8 mouse cellular contexts compared by ENCODE assay signal in the genomic region with DNA sequence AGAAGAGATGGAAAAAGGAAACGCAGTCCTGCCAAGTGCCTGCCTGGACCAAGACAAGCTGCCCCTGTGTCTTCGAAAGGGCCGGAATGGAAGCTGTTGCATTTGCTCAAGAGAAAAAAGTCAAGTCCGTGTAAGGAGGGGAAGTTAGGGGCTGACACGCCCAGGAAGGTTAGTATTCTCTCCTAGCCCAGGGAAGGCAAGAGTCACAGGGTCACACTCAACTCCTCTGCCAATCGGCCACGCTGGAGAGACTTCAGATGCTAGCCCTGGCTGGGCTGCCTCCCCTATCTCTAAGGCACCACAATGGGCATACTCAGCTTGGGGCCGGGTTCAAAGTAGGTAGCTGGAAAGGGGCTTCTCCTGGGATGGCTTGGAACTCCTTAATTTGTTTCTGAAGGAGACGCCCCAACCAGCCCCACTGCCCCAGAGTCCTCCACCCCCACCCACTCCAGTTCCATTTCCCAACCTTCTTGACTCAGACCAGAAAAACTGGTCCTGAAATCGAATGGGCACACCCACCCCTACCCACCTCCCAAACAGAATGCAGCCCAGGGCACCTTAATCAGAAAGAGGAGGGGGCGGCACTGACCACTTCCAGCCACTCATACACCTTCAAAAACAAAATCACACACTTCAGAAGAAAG. TPM values are rescaled to one million over a fixed set of nuclear protein-coding genes. Genes with fewer than 3 reads are reported as not detected.
DNase-seq lines count a peak whose midpoint lies in the region; ATAC-seq lines count a peak whose summit lies in the region.

No protein-coding gene starts in this region.

- H3K4me3 ChIP-seq in heart, embryonic 12.5 days = no peak overlapping the region
- peak overlapping the region; percentile 93 for H3K4me3 ChIP-seq in forebrain, embryonic 15.5 days
- H3K4me3 ChIP-seq in liver, embryonic 12.5 days = peak overlapping the region; percentile 84; the same call in 1 of the 2 replicates
- peak overlapping the region; percentile 82; the same call in 1 of the 2 replicates for H3K4me3 ChIP-seq in midbrain, embryonic 16.5 days (ENCODE audit: low read depth, low read length)

- peak overlapping the region; percentile 32 for H3K4me2 ChIP-seq in heart, embryonic 12.5 days
- H3K4me2 ChIP-seq in forebrain, embryonic 15.5 days (replicated peaks) = peak overlapping the region; percentile 64
- peak overlapping the region; percentile 86 for H3K4me2 ChIP-seq in liver, embryonic 12.5 days
- H3K4me2 ChIP-seq in midbrain, embryonic 16.5 days (ENCODE audit: low read length) = peak overlapping the region; percentile 88

- intact Hi-C loops in heart, postnatal 10 days (cut with DNase I) = no loop called here

- H3K9ac ChIP-seq in heart, embryonic 12.5 days = no peak overlapping the region
- H3K9ac ChIP-seq in forebrain, embryonic 15.5 days (replicated peaks) = 0 out of 2 replicates have a peak overlapping the region, but pooled peaks have one; percentile 91
- peak overlapping the region; percentile 30 for H3K9ac ChIP-seq in liver, embryonic 12.5 days
- peak overlapping the region; percentile 85; the same call in 1 of the 2 replicates for H3K9ac ChIP-seq in midbrain, embryonic 16.5 days (ENCODE audit: low read depth, low read length)

- H3K9me3 ChIP-seq in heart, embryonic 12.5 days (replicated peaks) = no peaks in the 10 kb centered on the region
- no peaks in the 10 kb centered on the region for H3K9me3 ChIP-seq in forebrain, embryonic 15.5 days
- no peaks in the 10 kb centered on the region for H3K9me3 ChIP-seq in liver, embryonic 12.5 days (replicated peaks)
- no peaks in the 10 kb centered on the region for H3K9me3 ChIP-seq in midbrain, embryonic 16.5 days (replicated peaks; ENCODE audit: control insufficient read depth, low read length, poor library complexity, severe bottlenecking)

- no peak for ATAC-seq in heart, embryonic 12.5 days (ENCODE audit: insufficient number of reproducible peaks, low FRiP score)
- no peak for ATAC-seq in forebrain, embryonic 15.5 days (replicated peaks)
- no peak for ATAC-seq in liver, embryonic 12.5 days
- ATAC-seq in midbrain, embryonic 16.5 days = no peak

- no peaks in the 10 kb centered on the region for H3K27me3 ChIP-seq in heart, embryonic 12.5 days (replicated peaks)
- no peaks in the 10 kb centered on the region for H3K27me3 ChIP-seq in forebrain, embryonic 15.5 days
- no peaks in the 10 kb centered on the region for H3K27me3 ChIP-seq in liver, embryonic 12.5 days (replicated peaks)
- H3K27me3 ChIP-seq in midbrain, embryonic 16.5 days (ENCODE audit: control insufficient read depth, insufficient read depth, low read depth, low read length) = no peaks in the 10 kb centered on the region

- WGBS in heart, embryonic 12.5 days = 60% methylated on average over 11 of the region's 11 CpGs
- WGBS in forebrain, embryonic 15.5 days = 56% methylated on average over 11 of the region's 11 CpGs
- 48% methylated on average over 11 of the region's 11 CpGs for WGBS in liver, embryonic 12.5 days (ENCODE audit: insufficient replicate concordance)
- 54% methylated on average over 11 of the region's 11 CpGs for WGBS in midbrain, embryonic 16.5 days

- no peak for DNase-seq in heart, postnatal 10 days
- DNase-seq in frontal cortex, postnatal 25 days (ENCODE audit: low spot score in 2 of 2) = no peak
- no peak for DNase-seq in cerebellum, postnatal 36 days
- DNase-seq in frontal cortex, adult 2 months (ENCODE audit: extremely low spot score in 1 of 2, low spot score in 1 of 2) = no peak

- no peak overlapping the region for H3K27ac ChIP-seq in heart, embryonic 12.5 days (ENCODE audit: poor library complexity, severe bottlenecking)
- H3K27ac ChIP-seq in forebrain, embryonic 15.5 days (replicated peaks) = no peak overlapping the region
- peak overlapping the region; percentile 13; the same call in 1 of the 2 replicates for H3K27ac ChIP-seq in liver, embryonic 12.5 days
- no peak overlapping the region for H3K27ac ChIP-seq in midbrain, embryonic 16.5 days (ENCODE audit: low read length)

- H3K4me1 ChIP-seq in heart, embryonic 12.5 days (replicated peaks) = peaks cover 33% of the 10 kb centered on the region
- H3K4me1 ChIP-seq in forebrain, embryonic 15.5 days = peaks cover 38% of the 10 kb centered on the region
- peaks cover 43% of the 10 kb centered on the region for H3K4me1 ChIP-seq in liver, embryonic 12.5 days
- peaks cover 31% of the 10 kb centered on the region for H3K4me1 ChIP-seq in midbrain, embryonic 16.5 days (ENCODE audit: control insufficient read depth, insufficient read depth, low read length)

- H3K36me3 ChIP-seq in heart, embryonic 12.5 days = peaks cover 44% of the 10 kb centered on the region
- H3K36me3 ChIP-seq in forebrain, embryonic 15.5 days = peaks cover 38% of the 10 kb centered on the region
- peaks cover 55% of the 10 kb centered on the region for H3K36me3 ChIP-seq in liver, embryonic 12.5 days
- peaks cover 20% of the 10 kb centered on the region for H3K36me3 ChIP-seq in midbrain, embryonic 16.5 days (ENCODE audit: control insufficient read depth, insufficient read depth, low read length)

RNA-seq across cellular contexts. Expression of gene Acly, which starts 2.7 kb away (rescaled TPM):
- polyA plus RNA-seq in heart, embryonic 12.5 days (2016; fragmentation: Nextera tagmentation; extraction: Ambion mirVana) = 93.7 and 99.0 TPM in 2 replicates
- 10 to 100 TPM; 47.8 to 51.1 TPM for total RNA-seq in heart, postnatal 10 days (2021)
- polyA plus RNA-seq in forebrain, embryonic 15.5 days (2015; fragmentation: Nextera tagmentation; extraction: Ambion mirVana) = 230 and 237 TPM in 2 replicates
- 135 and 136 TPM in 2 replicates for polyA plus RNA-seq in liver, embryonic 12.5 days (2016; fragmentation: Nextera tagmentation; extraction: Ambion mirVana)
- polyA plus RNA-seq in midbrain, embryonic 16.5 days (2015; fragmentation: Nextera tagmentation; extraction: Ambion mirVana) = 218 and 229 TPM in 2 replicates
- 108 and 113 TPM in 2 replicates for polyA plus RNA-seq in frontal cortex, adult 2 months (2012; rRNA removed)

RNA-seq across cellular contexts. Expression of gene Ttc25, which starts 20.3 kb away (rescaled TPM):
- 0.30 and 0.77 TPM in 2 replicates for polyA plus RNA-seq in heart, embryonic 12.5 days (2016; fragmentation: Nextera tagmentation; extraction: Ambion mirVana)
- under 1 TPM; 0.17 to 0.38 TPM for total RNA-seq in heart, postnatal 10 days (2021)
- polyA plus RNA-seq in forebrain, embryonic 15.5 days (2015; fragmentation: Nextera tagmentation; extraction: Ambion mirVana) = 1.1 and 2.1 TPM in 2 replicates
- polyA plus RNA-seq in liver, embryonic 12.5 days (2016; fragmentation: Nextera tagmentation; extraction: Ambion mirVana) = 0.10 and 0.14 TPM in 2 replicates
- polyA plus RNA-seq in midbrain, embryonic 16.5 days (2015; fragmentation: Nextera tagmentation; extraction: Ambion mirVana) = 2.9 and 3.5 TPM in 2 replicates
- polyA plus RNA-seq in frontal cortex, adult 2 months (2012; rRNA removed) = 1.5 and 2.0 TPM in 2 replicates

RNA-seq across cellular contexts. Expression of gene Cnp, which starts 49.6 kb away (rescaled TPM):
- 21.6 and 22.1 TPM in 2 replicates for polyA plus RNA-seq in heart, embryonic 12.5 days (2016; fragmentation: Nextera tagmentation; extraction: Ambion mirVana)
- total RNA-seq in heart, postnatal 10 days (2021) = 1 to 10 TPM; 6.1 to 7.1 TPM
- 23.4 and 26.9 TPM in 2 replicates for polyA plus RNA-seq in forebrain, embryonic 15.5 days (2015; fragmentation: Nextera tagmentation; extraction: Ambion mirVana)
- polyA plus RNA-seq in liver, embryonic 12.5 days (2016; fragmentation: Nextera tagmentation; extraction: Ambion mirVana) = 12.9 and 15.1 TPM in 2 replicates
- 46.5 and 57.8 TPM in 2 replicates for polyA plus RNA-seq in midbrain, embryonic 16.5 days (2015; fragmentation: Nextera tagmentation; extraction: Ambion mirVana)
- 227 and 230 TPM in 2 replicates for polyA plus RNA-seq in frontal cortex, adult 2 months (2012; rRNA removed)

RNA-seq across cellular contexts. Expression of gene Klhl11, which starts 52.6 kb away (rescaled TPM):
- polyA plus RNA-seq in heart, embryonic 12.5 days (2016; fragmentation: Nextera tagmentation; extraction: Ambion mirVana) = 9.5 and 9.8 TPM in 2 replicates
- 10 to 100 TPM; 12.9 to 13.9 TPM for total RNA-seq in heart, postnatal 10 days (2021)
- polyA plus RNA-seq in forebrain, embryonic 15.5 days (2015; fragmentation: Nextera tagmentation; extraction: Ambion mirVana) = 13.5 and 14.0 TPM in 2 replicates
- 3.6 and 4.8 TPM in 2 replicates for polyA plus RNA-seq in liver, embryonic 12.5 days (2016; fragmentation: Nextera tagmentation; extraction: Ambion mirVana)
- polyA plus RNA-seq in midbrain, embryonic 16.5 days (2015; fragmentation: Nextera tagmentation; extraction: Ambion mirVana) = 10.3 and 11.0 TPM in 2 replicates
- polyA plus RNA-seq in frontal cortex, adult 2 months (2012; rRNA removed) = 13.6 and 13.7 TPM in 2 replicates

Comparison
In these comparisons a context has a peak if more than half of its experiments do, and no peak if none do; other contexts are left out.
1. H3K4me2 ChIP-seq: peak in every context shown above with its lines; median percentile 88 in midbrain, embryonic 16.5 days; 86 in liver, embryonic 12.5 days; 64 in forebrain, embryonic 15.5 days; 32 in heart, embryonic 12.5 days.